Mouse (Mus musculus) cerebellum, adult 11 months (tissue): Measurements from ENCODE around the gene Ncam1.

Experiments
- DNase-seq: peaks from one replicate; pipeline ENCODE4 v3.0.0; 2022

Ncam1 gene

DNA sequence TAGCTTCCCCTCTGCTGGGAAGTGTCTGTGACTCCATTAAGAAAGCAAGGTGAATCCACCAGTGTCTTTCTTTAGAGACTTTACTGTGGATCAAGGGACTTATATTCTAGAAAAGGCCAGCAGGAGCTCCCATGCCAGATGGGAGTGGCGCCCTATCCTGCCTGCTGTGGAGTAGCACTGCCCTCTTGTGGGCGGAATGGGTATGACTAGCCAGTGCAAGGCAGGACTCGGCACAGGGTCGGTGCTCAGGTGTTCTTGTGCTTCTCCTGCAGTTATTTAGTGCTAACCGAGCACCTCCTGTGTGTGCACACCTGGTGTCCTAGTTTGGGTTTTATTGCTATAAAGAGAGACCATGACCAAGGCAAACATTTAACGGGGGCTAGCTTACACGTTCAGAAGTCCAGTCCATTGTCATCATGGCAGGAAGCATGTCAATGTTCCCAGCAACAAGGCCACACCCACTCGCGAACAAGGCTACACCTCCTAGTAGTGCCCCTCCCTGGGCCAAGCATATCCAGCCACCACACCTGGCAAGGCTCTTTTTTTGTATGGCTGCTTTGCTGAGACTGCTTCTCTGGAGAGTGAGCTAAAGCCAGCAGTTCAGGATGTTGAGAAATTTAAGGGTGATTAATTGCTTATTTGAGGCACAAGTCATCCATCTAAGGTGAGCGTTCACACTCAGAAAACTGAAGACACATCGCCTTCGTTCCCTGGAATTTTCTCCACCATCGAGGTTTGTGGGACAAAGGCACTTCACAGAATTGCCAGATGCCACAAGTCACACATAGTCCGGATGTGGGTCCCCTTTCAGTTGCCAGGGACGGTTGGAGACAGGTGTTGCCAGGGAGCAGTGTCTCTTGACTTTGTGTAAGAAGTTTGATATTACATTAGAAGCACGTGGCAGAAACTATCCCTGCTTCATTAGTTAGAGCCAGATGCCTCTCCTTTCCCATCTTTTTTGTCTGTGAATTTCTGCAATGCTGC is 309.5 kb downstream of the Ncam1 start:
- peak; percentile 76 for DNase-seq

DNA sequence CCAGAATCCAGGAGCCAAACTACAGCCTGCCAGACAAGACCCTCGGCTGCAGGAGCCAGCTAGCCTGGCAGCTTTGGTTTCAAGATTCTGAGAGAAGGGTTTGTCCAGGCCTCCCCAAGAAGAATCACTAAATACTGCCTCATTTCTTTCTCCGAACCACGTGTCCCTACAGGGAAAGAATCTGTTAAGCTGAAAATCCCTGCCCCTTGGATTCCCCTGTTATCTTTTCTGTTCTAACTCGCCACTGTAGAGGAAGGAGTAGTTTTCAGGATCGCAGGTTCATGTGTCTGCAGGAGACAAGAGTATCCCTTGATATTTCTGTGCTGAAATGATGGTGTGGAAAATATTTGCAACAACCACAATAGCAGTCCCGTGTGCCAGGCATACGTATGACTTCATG is 310.5 kb downstream of the Ncam1 start:
- no peak for DNase-seq

- no peak for DNase-seq
Observed at GRCm38 (mm10) chr9:49487657-49487943, 311.1 kb downstream of the Ncam1 start.

DNA sequence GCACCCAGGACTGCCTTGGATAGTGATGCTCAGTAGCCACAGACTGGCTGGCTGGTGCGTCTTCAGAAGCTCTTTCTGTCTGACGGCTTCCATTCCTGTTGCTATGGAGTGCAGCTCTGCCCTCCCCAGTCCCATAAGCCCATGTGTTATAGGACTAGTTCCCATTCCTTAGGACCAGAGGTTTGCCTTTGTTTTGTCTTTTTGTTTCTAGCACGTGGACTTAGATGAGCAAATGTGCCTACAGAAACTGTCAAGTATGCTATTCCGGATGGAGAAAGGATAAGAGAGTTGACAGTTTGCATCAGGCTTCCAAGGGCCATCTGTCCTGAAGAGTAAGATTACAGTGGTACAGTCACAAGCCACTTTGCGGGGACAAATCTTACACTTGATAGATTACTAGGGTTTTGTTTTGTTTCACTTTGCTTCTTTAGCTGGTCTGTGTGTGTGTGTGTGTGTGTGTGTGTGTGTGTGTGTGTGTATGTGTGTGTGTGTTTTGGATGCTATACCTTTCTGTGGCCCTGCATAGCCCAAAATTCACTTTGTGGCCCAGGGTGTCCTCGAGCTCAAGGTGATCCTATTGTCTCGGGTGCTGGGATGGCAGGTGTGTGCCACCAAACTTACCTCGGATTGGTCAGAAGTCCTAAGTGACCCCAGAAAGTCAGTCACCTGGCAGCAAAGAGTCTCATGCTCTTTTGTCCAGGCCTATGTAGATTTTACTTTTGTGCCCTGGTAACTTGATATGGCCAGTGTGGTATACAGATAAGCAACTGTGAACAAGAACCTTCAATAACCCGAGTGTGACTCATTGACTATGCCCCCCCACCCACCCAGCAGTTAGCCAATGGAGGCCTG is 311.7 kb downstream of the Ncam1 start:
- no peak for DNase-seq

- DNase-seq: peak; percentile 37
Observed at GRCm38 (mm10) chr9:49485892-49486311, 312.8 kb downstream of the Ncam1 start, which contains the start of gene Ttc12. Gene Ttc12, minus strand, starts transcription at chr9:49486225.

- DNase-seq: no peak
Observed at GRCm38 (mm10) chr9:49485250-49485891, 313.4 kb downstream of the Ncam1 start.

GRCm38 (mm10) chr9:49483316-49483715 is 315.4 kb downstream of the Ncam1 start:
- DNase-seq: no peak

DNA sequence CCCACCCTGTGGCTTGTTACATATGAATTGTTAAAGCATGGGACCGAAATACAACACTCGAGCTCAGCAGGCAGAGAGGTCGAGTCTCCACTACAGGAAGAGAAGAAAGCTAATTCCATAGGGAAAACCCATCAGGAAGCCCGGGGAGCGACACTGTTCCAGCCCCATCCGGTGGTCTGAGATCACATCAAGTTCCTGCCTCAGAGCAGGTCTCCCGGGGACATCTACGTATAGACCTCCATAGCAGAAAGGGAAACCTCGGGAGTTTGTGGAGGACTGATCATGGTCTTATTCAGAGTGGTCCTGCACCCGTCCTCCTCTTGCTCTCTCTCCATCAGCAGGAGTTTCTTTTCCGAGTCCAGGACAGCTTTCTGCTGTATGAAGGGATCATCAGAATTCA is 326.6 kb downstream of the Ncam1 start:
- no peak for DNase-seq

DNA sequence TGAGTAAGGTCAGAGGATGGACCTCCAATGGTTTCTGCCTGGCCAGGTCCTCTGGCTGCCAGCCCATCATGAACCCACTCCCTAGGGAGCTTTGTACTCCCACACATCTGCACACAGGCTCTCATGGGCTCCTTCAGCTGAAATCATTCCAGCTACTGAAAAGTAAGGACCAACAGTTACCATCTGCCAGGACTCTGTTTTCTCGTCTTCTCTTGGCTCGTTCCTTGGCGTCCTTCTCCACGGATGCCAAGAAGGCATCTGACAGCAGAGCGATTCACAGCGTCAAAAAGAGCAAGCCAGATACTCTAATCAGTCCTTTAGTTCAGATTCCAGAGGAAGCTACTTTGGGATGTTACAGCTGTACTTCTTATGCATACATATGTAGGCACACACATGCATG is 327.8 kb downstream of the Ncam1 start:
- no peak for DNase-seq

- no peak for DNase-seq
Observed at GRCm38 (mm10) chr9:49470006-49470405, 328.7 kb downstream of the Ncam1 start.

DNA sequence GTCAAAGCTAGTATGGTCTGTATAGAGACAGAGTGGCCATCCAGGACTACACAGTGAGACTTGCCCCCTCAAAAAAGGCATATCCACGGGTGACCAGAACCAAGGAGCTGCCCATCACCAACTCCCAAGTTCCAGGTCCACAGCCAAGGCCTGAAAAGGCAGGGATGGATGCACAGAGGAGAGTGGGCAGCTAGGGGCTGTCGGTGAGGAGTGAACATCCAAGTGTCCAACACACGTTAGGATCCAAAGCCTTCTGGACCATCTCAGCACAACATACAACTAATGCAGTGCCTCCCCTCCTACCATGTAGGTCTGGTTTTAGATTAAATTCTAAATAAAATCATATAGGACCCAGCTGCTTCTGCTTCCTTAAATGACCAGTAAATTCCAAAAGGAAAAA is 342.6 kb downstream of the Ncam1 start:
- no peak for DNase-seq

- DNase-seq: no peak
Observed at GRCm38 (mm10) chr9:49452396-49452795, 346.3 kb downstream of the Ncam1 start.
